Mouse (Mus musculus) heart, postnatal 0 days (tissue): ENCODE data around the gene March10.

ENCODE experiments used
- CTCF ChIP-seq: IDR thresholded peaks from 2 replicates; pipeline ENCODE4 v1.5.1; 2016; ENCODE audit warnings: antibody characterized with exemption, control low read depth, low read depth
- EP300 ChIP-seq: IDR thresholded peaks from 2 replicates; pipeline ENCODE4 v1.6.1; 2016; ENCODE audit warnings: antibody characterized with exemption, low read depth

DNA sequence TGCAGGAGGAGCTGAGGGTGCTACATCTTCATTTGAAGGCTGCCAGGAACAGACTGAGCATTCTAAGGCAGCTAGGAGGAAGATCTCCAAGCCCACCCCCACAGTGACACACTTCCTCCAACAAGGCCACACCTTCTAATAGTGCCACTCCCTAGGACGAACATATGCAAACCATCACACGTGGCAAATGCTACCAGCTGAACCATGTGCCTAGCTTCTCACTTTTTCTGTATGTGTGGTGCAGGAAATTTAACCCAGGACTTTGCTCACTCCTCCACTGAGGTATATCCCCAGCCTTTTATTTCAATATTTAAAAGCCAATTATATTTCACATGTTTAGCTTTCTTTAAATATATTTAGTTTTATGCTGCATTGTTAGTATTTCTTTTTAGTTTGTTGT is 135.4 kb downstream of the March10 start:
- no peak for TF ChIP-seq CTCF
- TF ChIP-seq EP300 = no peak
